In the genomic region with DNA sequence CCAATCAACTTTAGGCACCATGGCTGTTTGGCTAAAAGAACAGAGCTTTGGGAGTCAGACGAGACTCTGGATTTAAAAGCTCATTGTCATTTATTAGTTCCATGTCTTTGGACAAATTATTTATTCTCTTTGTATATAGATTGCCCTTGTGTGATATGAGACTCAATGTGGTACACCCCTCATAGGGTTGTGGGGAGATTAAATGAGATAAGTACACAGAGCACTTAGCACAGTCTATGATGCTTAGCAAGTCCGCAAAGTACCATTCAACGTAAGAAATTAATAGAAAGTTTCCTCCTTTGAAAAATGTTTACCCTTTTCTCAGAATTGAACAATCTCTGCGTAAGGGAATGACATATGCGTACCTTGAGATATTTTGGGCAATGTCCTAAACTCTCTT, we compare ENCODE assay signal across 10 mouse cellular contexts. TPM values are rescaled to one million over a fixed set of nuclear protein-coding genes. Genes with fewer than 3 reads are reported as not detected.
A peak's percentile ranks its signal among the peaks of the same experiment; 100 is the strongest.
DNase-seq lines count a peak whose midpoint lies in the region; ATAC-seq lines count a peak whose summit lies in the region.
"Had no signal": no experiment of that assay in that cellular context is flagged by ENCODE, and none has a peak within 500 bp of the region (broad histone marks: within the 10 kb centered on the region; RNA-seq: fewer than 3 reads in every experiment).

No protein-coding gene starts in this region.

- ATAC-seq in heart, embryonic 16.5 days (replicated peaks; ENCODE audit: extremely low read depth, insufficient read depth, low FRiP score), result no peak
- ATAC-seq in embryonic facial prominence, embryonic 11.5 days (replicated peaks; ENCODE audit: insufficient number of reproducible peaks, low FRiP score, low TSS enrichment, low read depth), result no peak
- ATAC-seq in hindbrain, embryonic 13.5 days (ENCODE audit: low FRiP score), result peak; percentile 65
- ATAC-seq in midbrain, embryonic 13.5 days, result peak; percentile 67
- no peak for ATAC-seq in granulocyte monocyte progenitor cell, adult 5-6 weeks (replicated peaks; ENCODE audit: poor library complexity, severe bottlenecking)

- H3K4me3 ChIP-seq in heart, embryonic 16.5 days (ENCODE audit: low read length), result peak overlapping the region; percentile 66
- peak overlapping the region; percentile 56 for H3K4me3 ChIP-seq in embryonic facial prominence, embryonic 11.5 days (ENCODE audit: low read depth, low read length)
- peak overlapping the region; percentile 55 for H3K4me3 ChIP-seq in hindbrain, embryonic 13.5 days
- H3K4me3 ChIP-seq in midbrain, embryonic 13.5 days (replicated peaks), result peak overlapping the region; percentile 57

- H3K27ac ChIP-seq in heart, embryonic 16.5 days (ENCODE audit: low read length), result no peak overlapping the region
- no peak overlapping the region for H3K27ac ChIP-seq in embryonic facial prominence, embryonic 11.5 days (replicated peaks; ENCODE audit: low read depth, low read length)
- no peak overlapping the region for H3K27ac ChIP-seq in hindbrain, embryonic 13.5 days
- H3K27ac ChIP-seq in midbrain, embryonic 13.5 days, result no peak overlapping the region

- peaks cover 38% of the 10 kb centered on the region for H3K27me3 ChIP-seq in heart, embryonic 16.5 days (ENCODE audit: control insufficient read depth, insufficient read depth, low read length)
- peaks cover 5% of the 10 kb centered on the region for H3K27me3 ChIP-seq in embryonic facial prominence, embryonic 11.5 days (ENCODE audit: control insufficient read depth, insufficient read depth, low read length)
- peaks cover 74% of the 10 kb centered on the region for H3K27me3 ChIP-seq in hindbrain, embryonic 13.5 days
- peaks cover 62% of the 10 kb centered on the region for H3K27me3 ChIP-seq in midbrain, embryonic 13.5 days

- peak overlapping the region; percentile 73 for H3K4me2 ChIP-seq in heart, embryonic 16.5 days (ENCODE audit: low read depth, low read length)
- 0 out of 2 replicates have a peak overlapping the region, but pooled peaks have one; percentile 16 for H3K4me2 ChIP-seq in embryonic facial prominence, embryonic 11.5 days (ENCODE audit: low read depth, low read length)
- H3K4me2 ChIP-seq in hindbrain, embryonic 13.5 days, result peak overlapping the region; percentile 59
- peak overlapping the region; percentile 57 for H3K4me2 ChIP-seq in midbrain, embryonic 13.5 days (replicated peaks)

- H3K9ac ChIP-seq in heart, embryonic 16.5 days (ENCODE audit: low read length), result no peak overlapping the region
- no peak overlapping the region for H3K9ac ChIP-seq in embryonic facial prominence, embryonic 11.5 days (replicated peaks; ENCODE audit: low read length)
- H3K9ac ChIP-seq in hindbrain, embryonic 13.5 days, result no peak overlapping the region
- H3K9ac ChIP-seq in midbrain, embryonic 13.5 days (replicated peaks), result no peak overlapping the region

- no peaks in the 10 kb centered on the region for H3K9me3 ChIP-seq in heart, embryonic 16.5 days (replicated peaks; ENCODE audit: control insufficient read depth, low read length)
- no peaks in the 10 kb centered on the region for H3K9me3 ChIP-seq in embryonic facial prominence, embryonic 11.5 days (replicated peaks; ENCODE audit: control insufficient read depth, low read length)
- no peaks in the 10 kb centered on the region for H3K9me3 ChIP-seq in hindbrain, embryonic 13.5 days
- no peaks in the 10 kb centered on the region for H3K9me3 ChIP-seq in midbrain, embryonic 13.5 days

- no peak for DNase-seq in heart, postnatal 10 days
- DNase-seq in embryonic facial prominence, embryonic 11.5 days (ENCODE audit: low spot score), result no peak
- DNase-seq in layer of hippocampus, adult 9-11 months, result no peak
- DNase-seq in thymus, postnatal 4 days, result no peak

- intact Hi-C loops in heart, postnatal 10 days (cut with DNase I), result no loop called here

- H3K36me3 ChIP-seq in heart, embryonic 16.5 days (ENCODE audit: control insufficient read depth, insufficient read depth), result no peaks in the 10 kb centered on the region
- no peaks in the 10 kb centered on the region for H3K36me3 ChIP-seq in embryonic facial prominence, embryonic 11.5 days (replicated peaks; ENCODE audit: control insufficient read depth, insufficient read depth, low read depth, low read length)
- no peaks in the 10 kb centered on the region for H3K36me3 ChIP-seq in hindbrain, embryonic 13.5 days
- H3K36me3 ChIP-seq in midbrain, embryonic 13.5 days, result no peaks in the 10 kb centered on the region

- 44% methylated on average over 5 of the region's 5 CpGs for WGBS in heart, embryonic 16.5 days
- 53% methylated on average over 5 of the region's 5 CpGs for WGBS in embryonic facial prominence, embryonic 11.5 days
- WGBS in hindbrain, embryonic 13.5 days, result 49% methylated on average over 5 of the region's 5 CpGs
- 52% methylated on average over 5 of the region's 5 CpGs for WGBS in midbrain, embryonic 13.5 days

- H3K4me1 ChIP-seq in heart, embryonic 16.5 days (ENCODE audit: control insufficient read depth, insufficient read depth, low read length), result peaks cover 2% of the 10 kb centered on the region; the same call in 1 of the 2 replicates
- H3K4me1 ChIP-seq in embryonic facial prominence, embryonic 11.5 days (ENCODE audit: control insufficient read depth, insufficient read depth, low read length), result no peaks in the 10 kb centered on the region
- H3K4me1 ChIP-seq in hindbrain, embryonic 13.5 days (replicated peaks), result no peaks in the 10 kb centered on the region
- H3K4me1 ChIP-seq in midbrain, embryonic 13.5 days (replicated peaks), result no peaks in the 10 kb centered on the region

RNA-seq across cellular contexts. Expression of a gene that starts 0.5 kb away (rescaled TPM):
- 1.8 and 1.9 TPM in 2 replicates for polyA plus RNA-seq in heart, embryonic 16.5 days (2015; fragmentation: Nextera tagmentation; extraction: Ambion mirVana)
- 1 to 10 TPM; 1.2 to 1.3 TPM for total RNA-seq in heart, postnatal 10 days (2021)
- polyA plus RNA-seq in embryonic facial prominence, embryonic 11.5 days (2014; fragmentation: Nextera tagmentation; extraction: Ambion mirVana), result 3.8 and 4.1 TPM in 2 replicates
- polyA plus RNA-seq in hindbrain, embryonic 13.5 days (2015; fragmentation: Nextera tagmentation; extraction: Ambion mirVana), result 8.8 and 9.4 TPM in 2 replicates
- 8.4 and 8.9 TPM in 2 replicates for polyA plus RNA-seq in midbrain, embryonic 13.5 days (2015; fragmentation: Nextera tagmentation; extraction: Ambion mirVana)
- total RNA-seq in granulocyte monocyte progenitor cell, adult 5-6 weeks (2014; fragmentation: Nextera tagmentation), result not detected in 2 replicates
- not detected in 2 replicates for total RNA-seq in granulocyte monocyte progenitor cell, adult 5-6 weeks (2017)

RNA-seq across cellular contexts. Expression of a gene that starts 34.6 kb away (rescaled TPM):
- polyA plus RNA-seq in heart, embryonic 16.5 days (2015; fragmentation: Nextera tagmentation; extraction: Ambion mirVana), result not detected in 2 replicates
- total RNA-seq in heart, postnatal 10 days (2021), result not detected
- not detected in 2 replicates for polyA plus RNA-seq in embryonic facial prominence, embryonic 11.5 days (2014; fragmentation: Nextera tagmentation; extraction: Ambion mirVana)
- not detected in 2 replicates for polyA plus RNA-seq in hindbrain, embryonic 13.5 days (2015; fragmentation: Nextera tagmentation; extraction: Ambion mirVana)
- not detected in 2 replicates for polyA plus RNA-seq in midbrain, embryonic 13.5 days (2015; fragmentation: Nextera tagmentation; extraction: Ambion mirVana)
- total RNA-seq in granulocyte monocyte progenitor cell, adult 5-6 weeks (2014; fragmentation: Nextera tagmentation), result not detected in 2 replicates
- not detected in 2 replicates for total RNA-seq in granulocyte monocyte progenitor cell, adult 5-6 weeks (2017)
- total RNA-seq: gastrocnemius, postnatal 4 days had no signal
- polyA plus RNA-seq: liver, embryonic 16.5 days had no signal

RNA-seq across cellular contexts. Expression of a gene that starts 58.5 kb away (rescaled TPM):
- not detected in 2 replicates for polyA plus RNA-seq in heart, embryonic 16.5 days (2015; fragmentation: Nextera tagmentation; extraction: Ambion mirVana)
- not detected for total RNA-seq in heart, postnatal 10 days (2021)
- polyA plus RNA-seq in embryonic facial prominence, embryonic 11.5 days (2014; fragmentation: Nextera tagmentation; extraction: Ambion mirVana), result 0.53 TPM in 1 of 2 replicates, not detected in the other
- 0.43 TPM in 1 of 2 replicates, not detected in the other for polyA plus RNA-seq in hindbrain, embryonic 13.5 days (2015; fragmentation: Nextera tagmentation; extraction: Ambion mirVana)
- polyA plus RNA-seq in midbrain, embryonic 13.5 days (2015; fragmentation: Nextera tagmentation; extraction: Ambion mirVana), result 0.34 and 0.35 TPM in 2 replicates
- total RNA-seq in granulocyte monocyte progenitor cell, adult 5-6 weeks (2014; fragmentation: Nextera tagmentation), result not detected in 2 replicates
- total RNA-seq in granulocyte monocyte progenitor cell, adult 5-6 weeks (2017), result not detected in 2 replicates
- polyA plus RNA-seq: liver, embryonic 16.5 days had no signal

Comparison
In these comparisons a context has a peak if more than half of its experiments do, and no peak if none do; other contexts are left out.
1. ATAC-seq: peak in hindbrain, embryonic 13.5 days (single experiment) and midbrain, embryonic 13.5 days (single experiment); none in heart, embryonic 16.5 days (single experiment), embryonic facial prominence, embryonic 11.5 days (single experiment) and granulocyte monocyte progenitor cell, adult 5-6 weeks (single experiment).
2. H3K4me2 ChIP-seq: peak in every context shown above with its lines; median percentile 73 in heart, embryonic 16.5 days; 59 in hindbrain, embryonic 13.5 days; 57 in midbrain, embryonic 13.5 days; 16 in embryonic facial prominence, embryonic 11.5 days.
3. Peak in every context shown above with its lines, with median percentiles within 50 percentile points of each other: H3K4me3 ChIP-seq.